Mouse (Mus musculus): ENCODE measurements around the gene Pla2g4a. TPM values are rescaled to one million over a fixed set of nuclear protein-coding genes. Genes with fewer than 3 reads are reported as not detected.

Pla2g4a gene
- polyA plus RNA-seq, 1 experiment from 2014 or later, result 4.7 TPM

DNA sequence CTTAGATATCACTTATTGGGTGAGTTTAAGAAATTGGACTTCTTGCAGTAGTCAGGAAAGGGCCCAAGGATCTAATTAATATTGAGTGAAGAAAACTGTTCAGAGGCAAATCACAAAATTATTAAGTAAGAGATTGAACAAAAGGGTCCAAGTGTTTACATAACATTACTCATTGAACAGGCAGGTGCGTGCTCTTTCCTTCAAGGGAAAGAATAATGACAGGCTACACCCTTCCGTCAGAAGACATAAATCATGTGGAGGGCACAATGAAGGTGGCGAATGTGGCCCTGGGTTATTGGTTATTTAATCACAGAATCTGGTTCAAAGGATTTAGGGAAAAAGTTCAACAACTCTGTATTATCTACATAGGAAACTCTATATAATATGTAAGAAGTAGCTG is 82.9 kb downstream of the Pla2g4a start:
- Histone ChIP-seq H3K9me3 (ENCODE audit: control insufficient read depth, low read length) (no peaks in the 10 kb centered on the region), H3K36me3 (ENCODE audit: control insufficient read depth, insufficient read depth, low read length) (no peaks in the 10 kb centered on the region), H3K4me2 (ENCODE audit: low read depth) (no peak overlapping the region), H3K27ac (ENCODE audit: low read depth, low read length) (no peak overlapping the region), H3K4me1 (ENCODE audit: control insufficient read depth, insufficient read depth, low read length) (no peaks in the 10 kb centered on the region), H3K4me3 (ENCODE audit: low read depth, low read length) (no peak overlapping the region), H3K9ac (ENCODE audit: low read length) (no peak overlapping the region), H3K27me3 (ENCODE audit: control insufficient read depth, insufficient read depth, low read length) (no peaks in the 10 kb centered on the region)
- no peak for DNase-seq (ENCODE audit: low spot score)
- no peak for ATAC-seq (ENCODE audit: insufficient read depth, low FRiP score, low TSS enrichment)
- 75% methylated on average over 3 of the region's 3 CpGs for WGBS

DNA sequence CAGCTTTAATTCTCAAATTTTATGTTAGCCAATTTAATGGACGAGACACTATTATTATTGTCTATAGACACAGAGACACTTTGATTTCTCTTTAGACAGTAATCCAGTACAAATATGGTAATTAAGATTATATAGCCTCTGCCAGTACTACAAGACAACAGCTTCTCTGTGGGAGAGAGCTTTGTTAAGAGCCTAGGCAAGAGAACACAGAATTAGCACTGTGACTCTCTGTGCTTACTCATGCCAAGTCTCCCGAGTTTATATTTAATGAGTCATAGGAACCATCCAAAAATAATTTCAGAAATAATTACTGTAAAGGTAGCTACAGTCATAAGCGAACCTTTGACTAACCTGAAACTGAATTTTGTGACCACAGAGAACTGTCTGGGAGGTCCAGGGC is 84.6 kb downstream of the Pla2g4a start:
- no peaks in the 10 kb centered on the region for H3K36me3 ChIP-seq (ENCODE audit: control insufficient read depth, insufficient read depth, low read length)
- 87% methylated on average over 3 of the region's 3 CpGs for WGBS
- no peak overlapping the region for H3K9ac ChIP-seq (ENCODE audit: low read length)
- H3K4me2 ChIP-seq (ENCODE audit: low read depth), result no peak overlapping the region
- ATAC-seq (ENCODE audit: insufficient read depth, low FRiP score, low TSS enrichment), result no peak
- no peaks in the 10 kb centered on the region for H3K4me1 ChIP-seq (ENCODE audit: control insufficient read depth, insufficient read depth, low read length)
- H3K27ac ChIP-seq (ENCODE audit: low read depth, low read length), result no peak overlapping the region
- no peaks in the 10 kb centered on the region for H3K9me3 ChIP-seq (ENCODE audit: control insufficient read depth, low read length)
- H3K4me3 ChIP-seq (ENCODE audit: low read depth, low read length), result no peak overlapping the region
- DNase-seq (ENCODE audit: low spot score), result no peak
- no peaks in the 10 kb centered on the region for H3K27me3 ChIP-seq (ENCODE audit: control insufficient read depth, insufficient read depth, low read length)

DNA sequence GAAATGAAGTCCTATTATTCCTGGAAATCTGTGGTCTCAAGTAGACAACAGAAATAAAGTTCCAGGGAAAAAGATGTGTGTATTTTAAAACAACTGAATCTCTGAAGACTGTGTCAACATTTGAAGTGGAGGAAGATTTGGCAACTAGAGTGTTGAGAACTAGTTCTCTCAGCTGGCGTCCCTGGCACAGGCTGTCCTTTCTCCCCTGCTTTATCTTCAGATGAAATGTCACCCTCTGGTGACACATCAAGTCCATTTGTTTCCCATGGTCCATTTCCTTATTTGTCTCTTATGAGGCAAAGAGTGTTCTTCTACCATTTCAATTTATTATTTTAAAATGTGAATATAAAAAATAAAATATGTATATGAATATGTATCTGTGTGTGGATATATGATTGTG is 89.5 kb downstream of the Pla2g4a start:
- H3K27ac ChIP-seq (ENCODE audit: low read depth, low read length), result no peak overlapping the region
- DNase-seq (ENCODE audit: low spot score) (no peak), ATAC-seq (ENCODE audit: insufficient read depth, low FRiP score, low TSS enrichment) (no peak)
- H3K36me3 ChIP-seq (ENCODE audit: control insufficient read depth, insufficient read depth, low read length), result no peaks in the 10 kb centered on the region
- no peaks in the 10 kb centered on the region for H3K4me1 ChIP-seq (ENCODE audit: control insufficient read depth, insufficient read depth, low read length)
- 91% methylated on average over 1 of the region's 1 CpGs for WGBS
- no peaks in the 10 kb centered on the region for H3K9me3 ChIP-seq (ENCODE audit: control insufficient read depth, low read length)
- no peak overlapping the region for H3K9ac ChIP-seq (ENCODE audit: low read length)
- no peaks in the 10 kb centered on the region for H3K27me3 ChIP-seq (ENCODE audit: control insufficient read depth, insufficient read depth, low read length)
- no peak overlapping the region for H3K4me3 ChIP-seq (ENCODE audit: low read depth, low read length)
- H3K4me2 ChIP-seq (ENCODE audit: low read depth), result no peak overlapping the region

DNA sequence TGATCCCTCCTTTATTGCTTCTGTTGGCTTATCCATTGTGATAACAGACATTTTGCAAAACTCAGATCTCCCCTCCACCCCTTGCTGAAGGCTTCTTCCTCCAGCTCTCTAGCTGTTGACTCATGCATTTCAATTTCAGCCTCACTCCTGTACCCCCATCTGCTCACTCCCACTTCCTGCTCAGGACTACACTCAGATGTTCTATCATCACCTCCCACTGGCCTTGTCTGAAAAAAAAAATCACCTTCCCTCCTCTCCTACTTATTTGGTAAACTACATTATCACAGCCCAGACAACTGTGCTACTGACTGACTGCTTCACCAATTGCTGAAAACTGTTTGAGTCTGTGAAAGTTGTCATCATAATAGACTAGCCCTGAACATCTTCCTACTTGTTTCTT is 93.8 kb downstream of the Pla2g4a start:
- ATAC-seq (ENCODE audit: insufficient read depth, low FRiP score, low TSS enrichment) (no peak), DNase-seq (ENCODE audit: low spot score) (no peak)
- Histone ChIP-seq H3K27ac (ENCODE audit: low read depth, low read length) (no peak overlapping the region), H3K27me3 (ENCODE audit: control insufficient read depth, insufficient read depth, low read length) (no peaks in the 10 kb centered on the region), H3K36me3 (ENCODE audit: control insufficient read depth, insufficient read depth, low read length) (no peaks in the 10 kb centered on the region), H3K4me3 (ENCODE audit: low read depth, low read length) (no peak overlapping the region), H3K4me1 (ENCODE audit: control insufficient read depth, insufficient read depth, low read length) (no peaks in the 10 kb centered on the region), H3K9ac (ENCODE audit: low read length) (no peak overlapping the region), H3K9me3 (ENCODE audit: control insufficient read depth, low read length) (no peaks in the 10 kb centered on the region), H3K4me2 (ENCODE audit: low read depth) (no peak overlapping the region)

DNA sequence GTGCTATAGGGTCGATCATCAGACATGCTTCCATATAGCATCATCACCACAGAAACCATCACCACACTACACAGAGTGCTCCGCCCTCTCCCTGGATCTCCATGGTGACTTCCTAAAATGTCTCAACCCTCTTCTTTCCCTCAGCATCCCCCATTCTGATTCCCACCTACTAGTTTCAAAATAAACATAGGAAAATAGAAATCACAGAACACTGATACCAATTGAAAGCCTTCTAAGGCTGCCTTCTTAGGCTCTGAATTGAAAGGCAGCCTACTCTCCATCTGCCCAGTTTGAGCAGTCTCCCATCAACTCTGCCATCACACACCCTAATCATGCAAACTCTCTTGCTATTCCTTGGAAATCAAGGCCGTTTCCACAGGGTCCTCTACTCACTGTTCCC is 94.9 kb downstream of the Pla2g4a start:
- Histone ChIP-seq H3K4me1 (ENCODE audit: control insufficient read depth, insufficient read depth, low read length) (no peaks in the 10 kb centered on the region), H3K4me2 (ENCODE audit: low read depth) (no peak overlapping the region), H3K9me3 (ENCODE audit: control insufficient read depth, low read length) (no peaks in the 10 kb centered on the region), H3K4me3 (ENCODE audit: low read depth, low read length) (no peak overlapping the region), H3K27me3 (ENCODE audit: control insufficient read depth, insufficient read depth, low read length) (no peaks in the 10 kb centered on the region), H3K27ac (ENCODE audit: low read depth, low read length) (no peak overlapping the region), H3K36me3 (ENCODE audit: control insufficient read depth, insufficient read depth, low read length) (no peaks in the 10 kb centered on the region), H3K9ac (ENCODE audit: low read length) (no peak overlapping the region)
- 87% methylated on average over 3 of the region's 3 CpGs for WGBS
- ATAC-seq (ENCODE audit: insufficient read depth, low FRiP score, low TSS enrichment) (no peak), DNase-seq (ENCODE audit: low spot score) (no peak)

DNA sequence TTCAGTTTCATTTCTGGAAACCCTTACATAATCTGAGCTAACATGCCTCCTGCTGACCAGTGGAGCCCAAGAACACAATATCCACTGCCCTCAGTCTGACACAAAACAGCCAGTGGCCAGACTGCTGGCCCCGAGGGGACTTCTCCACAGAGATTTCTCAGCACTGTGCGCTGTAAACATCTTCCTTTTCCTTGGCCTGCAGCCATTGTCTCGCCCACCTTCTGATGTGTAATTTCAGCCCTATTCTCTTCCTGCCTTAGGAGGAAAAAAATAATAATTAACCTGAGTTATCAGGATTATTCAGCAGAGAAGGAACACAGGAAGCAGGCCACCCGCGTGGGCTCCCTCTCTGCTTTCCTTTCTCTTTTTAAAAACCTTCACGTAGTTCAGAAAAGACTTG is 98.3 kb downstream of the Pla2g4a start:
- WGBS, result 77% methylated on average over 6 of the region's 6 CpGs
- Histone ChIP-seq H3K4me2 (ENCODE audit: low read depth) (no peak overlapping the region), H3K27me3 (ENCODE audit: control insufficient read depth, insufficient read depth, low read length) (no peaks in the 10 kb centered on the region), H3K4me3 (ENCODE audit: low read depth, low read length) (no peak overlapping the region), H3K9ac (ENCODE audit: low read length) (no peak overlapping the region), H3K9me3 (ENCODE audit: control insufficient read depth, low read length) (no peaks in the 10 kb centered on the region), H3K27ac (ENCODE audit: low read depth, low read length) (no peak overlapping the region), H3K4me1 (ENCODE audit: control insufficient read depth, insufficient read depth, low read length) (no peaks in the 10 kb centered on the region), H3K36me3 (ENCODE audit: control insufficient read depth, insufficient read depth, low read length) (no peaks in the 10 kb centered on the region)
- DNase-seq (ENCODE audit: low spot score), result no peak
- ATAC-seq (ENCODE audit: insufficient read depth, low FRiP score, low TSS enrichment), result no peak

DNA sequence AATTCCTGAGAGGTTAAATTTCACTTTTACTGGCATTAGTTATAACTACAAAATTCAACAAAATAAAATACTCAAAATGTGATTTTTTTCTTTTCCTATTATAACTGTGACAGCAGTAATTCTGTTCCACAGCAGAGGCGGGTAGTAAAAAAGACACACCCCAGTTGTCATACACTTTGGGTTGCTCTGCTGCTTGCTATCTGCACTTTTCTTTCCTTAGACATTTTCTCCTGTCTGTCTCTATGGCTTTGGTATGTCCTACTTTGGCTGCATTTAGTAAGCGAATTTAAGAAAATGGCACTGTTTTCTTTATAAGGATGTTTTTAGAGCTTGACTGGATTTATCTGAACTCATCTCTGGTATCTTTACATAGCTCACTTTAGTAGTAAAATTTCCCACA is 98.9 kb downstream of the Pla2g4a start:
- Histone ChIP-seq H3K9me3 (ENCODE audit: control insufficient read depth, low read length) (no peaks in the 10 kb centered on the region), H3K27me3 (ENCODE audit: control insufficient read depth, insufficient read depth, low read length) (no peaks in the 10 kb centered on the region), H3K4me3 (ENCODE audit: low read depth, low read length) (no peak overlapping the region), H3K27ac (ENCODE audit: low read depth, low read length) (no peak overlapping the region), H3K4me1 (ENCODE audit: control insufficient read depth, insufficient read depth, low read length) (no peaks in the 10 kb centered on the region), H3K9ac (ENCODE audit: low read length) (no peak overlapping the region), H3K36me3 (ENCODE audit: control insufficient read depth, insufficient read depth, low read length) (no peaks in the 10 kb centered on the region), H3K4me2 (ENCODE audit: low read depth) (no peak overlapping the region)
- DNase-seq (ENCODE audit: low spot score), result no peak
- WGBS, result 92% methylated on average over 2 of the region's 2 CpGs
- ATAC-seq (ENCODE audit: insufficient read depth, low FRiP score, low TSS enrichment), result no peak

DNA sequence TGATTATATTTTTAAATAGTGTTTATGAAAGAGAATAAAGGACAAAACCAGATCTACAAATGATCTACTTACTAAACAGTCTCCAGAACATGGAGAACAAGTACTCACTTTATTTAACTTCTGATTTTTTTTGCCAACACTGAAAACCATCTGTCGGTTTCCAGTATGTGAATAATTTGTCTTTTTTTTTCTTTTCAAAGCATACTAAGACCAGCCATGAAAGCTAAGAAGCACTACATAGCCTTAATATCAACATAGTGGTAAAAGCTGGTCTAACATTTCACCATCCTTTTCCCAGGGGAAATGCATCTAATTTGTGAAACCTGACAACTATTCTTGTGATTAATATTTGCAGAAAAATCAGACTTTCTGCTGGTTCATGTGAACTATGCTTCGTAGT is 99.5 kb downstream of the Pla2g4a start:
- no peak overlapping the region for H3K9ac ChIP-seq (ENCODE audit: low read length)
- DNase-seq (ENCODE audit: low spot score), result no peak
- H3K27ac ChIP-seq (ENCODE audit: low read depth, low read length), result no peak overlapping the region
- H3K36me3 ChIP-seq (ENCODE audit: control insufficient read depth, insufficient read depth, low read length), result no peaks in the 10 kb centered on the region
- no peaks in the 10 kb centered on the region for H3K9me3 ChIP-seq (ENCODE audit: control insufficient read depth, low read length)
- ATAC-seq (ENCODE audit: insufficient read depth, low FRiP score, low TSS enrichment), result no peak
- H3K27me3 ChIP-seq (ENCODE audit: control insufficient read depth, insufficient read depth, low read length), result no peaks in the 10 kb centered on the region
- 83% methylated on average over 2 of the region's 2 CpGs for WGBS
- H3K4me2 ChIP-seq (ENCODE audit: low read depth), result no peak overlapping the region
- H3K4me3 ChIP-seq (ENCODE audit: low read depth, low read length), result no peak overlapping the region
- H3K4me1 ChIP-seq (ENCODE audit: control insufficient read depth, insufficient read depth, low read length), result no peaks in the 10 kb centered on the region

DNA sequence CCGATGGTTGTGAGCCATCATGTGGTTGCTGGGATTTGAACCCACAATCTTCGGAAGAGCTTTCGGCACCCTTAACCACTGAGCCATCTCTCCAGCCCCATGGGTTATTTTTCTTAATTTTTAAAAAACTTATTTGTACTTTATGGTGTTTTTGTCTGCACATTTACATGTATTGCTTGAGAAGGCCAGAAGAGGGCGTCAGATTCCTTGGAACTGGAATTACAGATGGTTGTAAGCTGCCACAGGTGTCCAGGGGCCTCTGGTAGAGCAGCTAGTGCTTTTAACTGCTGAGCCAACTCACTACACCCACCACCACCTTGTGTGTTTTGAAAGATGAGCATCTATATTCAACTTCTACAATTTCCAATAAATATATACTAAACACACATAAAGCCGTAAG is 102.4 kb downstream of the Pla2g4a start:
- H3K4me3 ChIP-seq (ENCODE audit: low read depth, low read length), result no peak overlapping the region
- no peaks in the 10 kb centered on the region for H3K9me3 ChIP-seq (ENCODE audit: control insufficient read depth, low read length)
- DNase-seq (ENCODE audit: low spot score) (no peak), ATAC-seq (ENCODE audit: insufficient read depth, low FRiP score, low TSS enrichment) (no peak)
- H3K27ac ChIP-seq (ENCODE audit: low read depth, low read length), result no peak overlapping the region
- H3K4me2 ChIP-seq (ENCODE audit: low read depth), result no peak overlapping the region
- no peaks in the 10 kb centered on the region for H3K4me1 ChIP-seq (ENCODE audit: control insufficient read depth, insufficient read depth, low read length)
- no peaks in the 10 kb centered on the region for H3K36me3 ChIP-seq (ENCODE audit: control insufficient read depth, insufficient read depth, low read length)
- whole genome bisulfite sequencing, result 75% methylated on average over 5 of the region's 5 CpGs
- no peaks in the 10 kb centered on the region for H3K27me3 ChIP-seq (ENCODE audit: control insufficient read depth, insufficient read depth, low read length)
- H3K9ac ChIP-seq (ENCODE audit: low read length), result no peak overlapping the region
